Mouse (Mus musculus) erythroblast, embryonic 14.5 days (primary cell): ENCODE results near the gene Tcf7l1.

ENCODE experiments used
- GATA1 ChIP-seq: IDR thresholded peaks from 2 replicates; pipeline ENCODE4 v1.6.1; 2012; ENCODE audit warnings: low read length, inconsistent platforms, mixed read lengths
- TAL1 ChIP-seq: IDR thresholded peaks from 3 replicates; pipeline ENCODE4 v1.6.1; 2012; ENCODE audit warnings: low read length, inconsistent platforms, mixed read lengths

DNA sequence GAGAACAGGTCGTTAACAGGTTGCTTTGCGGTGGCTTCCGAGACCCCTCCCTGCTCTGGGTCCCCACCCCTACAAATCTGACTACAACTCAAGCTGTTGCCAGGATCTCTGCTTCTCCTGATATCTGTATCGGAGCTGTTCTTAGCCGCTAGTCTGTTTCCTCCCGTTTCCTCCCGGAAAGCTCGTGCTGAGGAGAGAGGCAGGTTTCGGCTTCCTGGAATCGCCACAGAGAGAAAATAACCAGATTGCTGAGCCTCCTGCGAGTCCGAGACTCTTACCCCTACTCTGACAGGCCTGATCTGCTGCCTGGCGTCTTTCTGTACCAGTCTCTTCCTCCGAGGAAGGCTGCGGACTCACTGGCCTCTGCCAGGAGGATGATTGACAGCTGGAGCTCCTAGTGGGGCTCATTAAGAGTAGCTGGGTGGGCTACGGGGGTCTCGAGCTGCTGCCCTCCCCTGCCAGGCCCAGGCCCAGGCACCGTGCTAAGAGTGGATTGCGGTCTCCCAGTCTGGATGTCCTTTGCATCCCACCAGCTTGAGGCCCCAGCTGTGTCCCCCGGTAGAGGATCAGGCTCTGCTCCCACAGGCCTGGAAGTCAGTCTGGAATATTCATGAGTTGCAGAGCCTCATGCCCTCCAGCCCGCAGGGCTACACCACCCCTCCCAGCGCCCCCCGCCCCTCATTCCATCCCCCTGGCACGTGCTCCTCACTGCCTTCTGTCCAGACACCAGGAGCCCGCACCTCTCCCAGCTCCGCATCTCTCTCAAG lies 36.1 kb upstream of the Tcf7l1 start:
- TF ChIP-seq GATA1 (no peak), TAL1 (no peak)
